Mouse (Mus musculus) liver, postnatal 0 days (tissue): ENCODE results near the gene Rassf4. TPM values are rescaled to one million over a fixed set of nuclear protein-coding genes. Genes with fewer than 3 reads are reported as not detected.

ENCODE experiments used
- ATAC-seq: fragments of 200-750 bp; cut with Nextera tagmentation; 2 replicates; pipeline ENCODE4 v1.8.0; 2017; ENCODE audit warnings: mild to moderate bottlenecking, moderate library complexity
- DNase-seq: peaks from one replicate; pipeline ENCODE4 v3.0.0-alpha.2; 2016
- H3K27ac ChIP-seq: fragments of 300-500 bp; sonication (generic); 2 replicates; pipeline ENCODE4 v1.5.1; 2014; ENCODE audit warnings: antibody characterized with exemption, moderate library complexity, mild to moderate bottlenecking, low read depth
- H3K27me3 ChIP-seq: fragments of 300-500 bp; sonication (generic); 2 replicates; pipeline ENCODE4 v1.6.1; 2014; ENCODE audit warnings: low read length, control low read depth, mixed read lengths; ENCODE audit not compliant: insufficient read depth
- H3K36me3 ChIP-seq: fragments of 300-500 bp; sonication (generic); replicated peaks from 2 replicates; pipeline ENCODE4 v1.6.1; 2014; ENCODE audit warnings: mild to moderate bottlenecking, control low read depth, low read length, moderate library complexity, mixed read lengths; ENCODE audit not compliant: insufficient read depth
- H3K4me1 ChIP-seq: fragments of 300-500 bp; sonication (generic); 2 replicates; pipeline ENCODE4 v1.6.1; 2014; ENCODE audit warnings: antibody characterized with exemption, mild to moderate bottlenecking, control low read depth; ENCODE audit not compliant: insufficient read depth
- H3K4me2 ChIP-seq: fragments of 300-500 bp; sonication (generic); 2 replicates; pipeline ENCODE4 v1.6.1; 2014; ENCODE audit warnings: low read depth, mild to moderate bottlenecking, low read length, moderate library complexity, mixed read lengths
- H3K4me3 ChIP-seq: fragments of 300-500 bp; sonication (generic); 2 replicates; pipeline ENCODE4 v1.5.1; 2014; ENCODE audit warnings: low read depth, low read length
- H3K9ac ChIP-seq: fragments of 300-500 bp; sonication (generic); replicated peaks from 2 replicates; pipeline ENCODE4 v1.6.1; 2014; ENCODE audit warnings: mild to moderate bottlenecking, moderate library complexity
- H3K9me3 ChIP-seq: fragments of 300-500 bp; sonication (generic); 2 replicates; pipeline ENCODE4 v1.6.1; 2016; ENCODE audit warnings: mild to moderate bottlenecking, control low read depth, low read length, mixed read lengths
- CTCF ChIP-seq: sonication (generic); IDR thresholded peaks from 2 replicates; pipeline ENCODE4 v1.5.1; 2016; ENCODE audit warnings: antibody characterized with exemption, low read depth
- EP300 ChIP-seq: IDR thresholded peaks from 2 replicates; pipeline ENCODE4 v1.6.1; 2016; ENCODE audit warnings: antibody characterized with exemption, low read depth, mild to moderate bottlenecking
- WGBS: fragments of 180-500 bp; shearing (Covaris S2); extraction: QIAGEN DNeasy Blood & Tissue Kit; methylation state at CpG from one replicate; pipeline ENCODE4 v1.1.7; 2014; ENCODE audit not compliant: insufficient replicate concordance; 5-methylcytosine and 5-hydroxymethylcytosine counted together
- polyA plus RNA-seq: library from polyadenylated mRNA; unstranded; fragments of >200 nt; fragmentation: Nextera tagmentation; extraction: Ambion mirVana; gene quantifications from 2 replicates; pipeline ENCODE4 v1.2.1, GENCODE M21; 2015

Rassf4 gene
- polyA plus RNA-seq, 1 experiment from 2014 or later, result 9.6 TPM

GRCm38 (mm10) chr6:116714576-116714975 is 40.8 kb upstream of the Rassf4 start:
- no peaks in the 10 kb centered on the region for H3K9me3 ChIP-seq
- H3K9ac ChIP-seq, result no peak overlapping the region
- H3K4me1 ChIP-seq, result 0 out of 2 replicates have a peak, but pooled peaks cover 6% of the 10 kb centered on the region
- no peaks in the 10 kb centered on the region for H3K36me3 ChIP-seq
- H3K4me3 ChIP-seq, result no peak overlapping the region
- ATAC-seq, result no peak
- H3K27me3 ChIP-seq, result no peaks in the 10 kb centered on the region
- TF ChIP-seq CTCF (no peak), EP300 (no peak)
- DNase-seq, result no peak
- WGBS, result 75% methylated on average over 5 of the region's 5 CpGs
- no peak overlapping the region for H3K4me2 ChIP-seq
- H3K27ac ChIP-seq, result no peak overlapping the region

GRCm38 (mm10) chr6:116713966-116714365 is 40.2 kb upstream of the Rassf4 start:
- ATAC-seq, result no peak
- 79% methylated on average over 3 of the region's 3 CpGs for WGBS
- no peaks in the 10 kb centered on the region for H3K36me3 ChIP-seq

GRCm38 (mm10) chr6:116712503-116712902 is 38.8 kb upstream of the Rassf4 start:
- TF ChIP-seq EP300 (no peak), CTCF (no peak)
- Histone ChIP-seq H3K9me3 (no peaks in the 10 kb centered on the region), H3K9ac (no peak overlapping the region), H3K4me1 (no peaks in the 10 kb centered on the region), H3K36me3 (no peaks in the 10 kb centered on the region), H3K27ac (no peak overlapping the region), H3K27me3 (no peaks in the 10 kb centered on the region), H3K4me2 (no peak overlapping the region), H3K4me3 (no peak overlapping the region)
- 81% methylated on average over 3 of the region's 3 CpGs for WGBS
- no peak for DNase-seq
- ATAC-seq, result no peak

More at GRCm38 (mm10) chr6:116713966-116714365, 40.2 kb upstream of the Rassf4 start:
- Histone ChIP-seq H3K27me3 (no peaks in the 10 kb centered on the region), H3K27ac (no peak overlapping the region), H3K4me3 (no peak overlapping the region), H3K9ac (no peak overlapping the region), H3K4me1 (0 out of 2 replicates have a peak, but pooled peaks cover 2% of the 10 kb centered on the region), H3K9me3 (no peaks in the 10 kb centered on the region), H3K4me2 (no peak overlapping the region)
- no peak for DNase-seq
- TF ChIP-seq EP300, result no peak
- TF ChIP-seq CTCF, result no peak

GRCm38 (mm10) chr6:116712062-116712461 is 38.3 kb upstream of the Rassf4 start:
- no peaks in the 10 kb centered on the region for H3K4me1 ChIP-seq
- ATAC-seq, result no peak
- WGBS, result 16% methylated on average over 5 of the region's 5 CpGs
- no peak overlapping the region for H3K4me2 ChIP-seq
- no peak overlapping the region for H3K9ac ChIP-seq
- H3K36me3 ChIP-seq, result no peaks in the 10 kb centered on the region
- no peak overlapping the region for H3K4me3 ChIP-seq
- TF ChIP-seq EP300 (no peak), CTCF (peak; percentile 47)
- H3K27me3 ChIP-seq, result no peaks in the 10 kb centered on the region
- no peak overlapping the region for H3K27ac ChIP-seq
- no peak for DNase-seq
- H3K9me3 ChIP-seq, result no peaks in the 10 kb centered on the region

GRCm38 (mm10) chr6:116704320-116704719 is 30.6 kb upstream of the Rassf4 start:
- Histone ChIP-seq H3K27me3 (no peaks in the 10 kb centered on the region), H3K36me3 (no peaks in the 10 kb centered on the region), H3K4me3 (no peak overlapping the region), H3K9ac (no peak overlapping the region), H3K9me3 (no peaks in the 10 kb centered on the region), H3K4me1 (no peaks in the 10 kb centered on the region), H3K27ac (no peak overlapping the region), H3K4me2 (no peak overlapping the region)
- 64% methylated on average over 6 of the region's 6 CpGs for WGBS
- ATAC-seq, result no peak
- no peak for DNase-seq
- TF ChIP-seq CTCF, result no peak
- TF ChIP-seq EP300, result no peak

GRCm38 (mm10) chr6:116700821-116701220 is 27.1 kb upstream of the Rassf4 start:
- H3K4me2 ChIP-seq, result no peak overlapping the region
- TF ChIP-seq CTCF (no peak), EP300 (no peak)
- no peaks in the 10 kb centered on the region for H3K9me3 ChIP-seq
- H3K27ac ChIP-seq, result no peak overlapping the region
- no peak overlapping the region for H3K9ac ChIP-seq
- no peak for ATAC-seq
- H3K4me3 ChIP-seq, result no peak overlapping the region
- DNase-seq, result no peak
- H3K27me3 ChIP-seq, result no peaks in the 10 kb centered on the region
- no peaks in the 10 kb centered on the region for H3K36me3 ChIP-seq
- no peaks in the 10 kb centered on the region for H3K4me1 ChIP-seq

- H3K4me3 ChIP-seq, result no peak overlapping the region
- no peak for ATAC-seq
- H3K27me3 ChIP-seq, result no peaks in the 10 kb centered on the region
- H3K36me3 ChIP-seq, result no peaks in the 10 kb centered on the region
- H3K4me2 ChIP-seq, result no peak overlapping the region
- H3K9ac ChIP-seq, result no peak overlapping the region
- no peak overlapping the region for H3K27ac ChIP-seq
- no peak for DNase-seq
- TF ChIP-seq CTCF (no peak), EP300 (no peak)
- no peaks in the 10 kb centered on the region for H3K4me1 ChIP-seq
- WGBS, result 84% methylated on average over 4 of the region's 4 CpGs
- no peaks in the 10 kb centered on the region for H3K9me3 ChIP-seq
Measured at GRCm38 (mm10) chr6:116697896-116698425, 24.2 kb upstream of the Rassf4 start.
